Mouse (Mus musculus) small intestine, adult 2 months (tissue): Measurements from ENCODE around the gene Grrp1.

ENCODE experiments used
- CTCF ChIP-seq: fragments of 200-500 bp; IDR thresholded peaks from 2 replicates; pipeline ENCODE4 v1.5.1; 2012; ENCODE audit warnings: low read depth, mild to moderate bottlenecking, control low read depth, inconsistent platforms, low read length, moderate library complexity, mixed read lengths; ENCODE audit not compliant: insufficient replicate concordance, insufficient read length; ENCODE audit errors: extremely low read depth
- POLR2A ChIP-seq: fragments of 200-500 bp; IDR thresholded peaks from 2 replicates; pipeline ENCODE4 v1.6.1; 2012; ENCODE audit warnings: low read depth, mild to moderate bottlenecking, control low read depth, inconsistent platforms, low read length, moderate library complexity

DNA sequence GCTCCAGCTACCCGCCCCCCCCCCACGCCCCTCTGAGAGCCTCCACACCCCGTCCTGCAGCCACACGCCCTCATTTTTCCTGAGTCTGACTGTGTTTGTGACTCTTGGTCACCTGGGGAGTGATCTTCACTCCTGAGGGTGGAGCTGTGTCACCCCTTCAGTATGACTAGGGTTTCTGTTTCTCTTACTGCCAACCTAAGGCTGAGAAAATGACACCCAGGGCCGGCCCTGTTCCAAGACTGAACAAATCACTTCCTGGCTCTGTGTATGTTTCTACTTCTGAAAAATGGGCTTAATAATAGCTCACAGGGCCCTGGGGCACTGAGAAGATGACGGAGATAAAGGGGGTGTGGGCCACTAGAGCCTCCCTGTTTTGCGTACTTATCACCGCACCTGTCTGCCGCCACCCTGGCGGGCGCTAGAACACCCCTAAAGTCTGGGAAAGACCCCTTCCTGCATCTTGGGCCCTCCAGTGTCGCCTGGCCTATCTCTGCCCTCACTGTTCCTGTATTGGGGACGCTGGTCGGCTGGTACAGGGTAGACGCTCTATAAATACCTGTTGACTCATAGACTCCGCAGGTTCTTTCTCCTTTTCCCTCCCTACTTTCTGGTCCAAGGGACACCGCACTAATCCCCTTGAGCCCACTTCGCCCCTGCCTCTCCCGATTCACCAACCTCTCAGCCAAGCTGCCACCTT lies 16.2 kb downstream of the Grrp1 start:
- TF ChIP-seq CTCF (no peak; the same call in 1 of the 2 replicates), POLR2A (no peak)
